Mouse (Mus musculus) hindbrain, embryonic 14.5 days (tissue): ENCODE results near the gene Prr19. TPM values are rescaled to one million over a fixed set of nuclear protein-coding genes. Genes with fewer than 3 reads are reported as not detected.

Experiments used
- ATAC-seq: fragments of 200-750 bp; cut with Nextera tagmentation; 2 replicates; pipeline ENCODE4 v1.8.0; 2017; ENCODE audit warnings: moderate number of reproducible peaks, mild to moderate bottlenecking, moderate TSS enrichment, moderate library complexity; ENCODE audit not compliant: low FRiP score
- DNase-seq: peaks from one replicate; pipeline ENCODE4 v3.0.0-alpha.2; 2015; ENCODE audit warnings: low spot score
- H3K27ac ChIP-seq: fragments of 300-500 bp; sonication (generic); 2 replicates; pipeline ENCODE4 v1.5.1; 2014; ENCODE audit warnings: mild to moderate bottlenecking, moderate library complexity
- H3K27me3 ChIP-seq: fragments of 300-500 bp; sonication (generic); 2 replicates; pipeline ENCODE4 v1.6.1; 2014; ENCODE audit warnings: mild to moderate bottlenecking, low read length, mixed read lengths; ENCODE audit not compliant: control insufficient read depth, insufficient read depth
- H3K36me3 ChIP-seq: fragments of 300-500 bp; sonication (generic); replicated peaks from 2 replicates; pipeline ENCODE4 v1.6.1; 2014; ENCODE audit not compliant: control insufficient read depth, insufficient read depth
- H3K4me1 ChIP-seq: fragments of 300-500 bp; sonication (generic); replicated peaks from 2 replicates; pipeline ENCODE4 v1.6.1; 2014; ENCODE audit warnings: antibody characterized with exemption, low read length, mixed read lengths; ENCODE audit not compliant: control insufficient read depth, insufficient read depth
- H3K4me2 ChIP-seq: fragments of 300-500 bp; sonication (generic); replicated peaks from 2 replicates; pipeline ENCODE4 v1.6.1; 2014; ENCODE audit warnings: mild to moderate bottlenecking, moderate library complexity
- H3K4me3 ChIP-seq: fragments of 300-500 bp; sonication (generic); replicated peaks from 2 replicates; pipeline ENCODE4 v1.5.1; 2014; ENCODE audit warnings: mild to moderate bottlenecking, low read length
- H3K9ac ChIP-seq: fragments of 300-500 bp; sonication (generic); 2 replicates; pipeline ENCODE4 v1.6.1; 2014
- H3K9me3 ChIP-seq: fragments of 300-500 bp; sonication (generic); 2 replicates; pipeline ENCODE4 v1.6.1; 2016; ENCODE audit warnings: low read length; ENCODE audit not compliant: control insufficient read depth
- WGBS: fragments of 180-500 bp; shearing (Covaris S2); extraction: QIAGEN DNeasy Blood & Tissue Kit; methylation state at CpG from one replicate; pipeline ENCODE4 v1.1.7; 2014; 5-methylcytosine and 5-hydroxymethylcytosine counted together
- polyA plus RNA-seq: library from polyadenylated mRNA; unstranded; fragments of >200 nt; fragmentation: Nextera tagmentation; extraction: Ambion mirVana; gene quantifications from 2 replicates; pipeline ENCODE4 v1.2.1, GENCODE M21; 2014

Prr19 gene
- polyA plus RNA-seq, 1 experiment from 2014 or later, result 4.2 TPM

- peaks cover 41% of the 10 kb centered on the region for H3K4me1 ChIP-seq
- no peak overlapping the region for H3K27ac ChIP-seq
- no peak overlapping the region for H3K4me3 ChIP-seq
- H3K27me3 ChIP-seq, result no peaks in the 10 kb centered on the region
- 59% methylated on average over 5 of the region's 5 CpGs for WGBS
- H3K4me2 ChIP-seq, result no peak overlapping the region
- H3K36me3 ChIP-seq, result peaks cover 32% of the 10 kb centered on the region
- DNase-seq (no peak), ATAC-seq (no peak)
- no peaks in the 10 kb centered on the region for H3K9me3 ChIP-seq
- H3K9ac ChIP-seq, result 0 out of 2 replicates have a peak overlapping the region, but pooled peaks have one; percentile 11
Observed at GRCm38 (mm10) chr7:25274571-25274970, 26.6 kb upstream of the Prr19 start.

DNA sequence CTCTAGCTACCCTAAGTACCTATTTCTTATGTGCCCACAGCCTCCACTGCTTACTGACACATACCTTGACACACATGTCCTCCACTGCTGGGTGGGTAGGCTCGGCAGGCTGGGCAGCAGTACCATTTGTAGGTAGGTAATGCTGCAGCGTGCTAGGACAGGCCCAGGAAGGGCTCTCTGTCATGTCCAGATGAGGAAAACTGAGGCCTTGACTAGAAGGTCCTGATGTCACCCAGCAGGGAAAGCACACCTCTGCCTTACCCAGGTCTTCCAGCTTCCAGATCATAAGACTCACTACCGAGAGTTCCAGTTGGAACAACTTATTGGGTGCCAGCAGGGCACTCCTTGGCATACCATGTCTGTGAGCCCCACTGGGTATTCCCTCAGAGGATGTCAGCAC lies 26.2 kb upstream of the Prr19 start:
- H3K4me3 ChIP-seq, result no peak overlapping the region
- peaks cover 41% of the 10 kb centered on the region for H3K4me1 ChIP-seq
- DNase-seq (no peak), ATAC-seq (no peak)
- H3K27ac ChIP-seq, result no peak overlapping the region
- peaks cover 32% of the 10 kb centered on the region for H3K36me3 ChIP-seq
- 93% methylated on average over 3 of the region's 3 CpGs for WGBS
- no peaks in the 10 kb centered on the region for H3K27me3 ChIP-seq
- no peak overlapping the region for H3K4me2 ChIP-seq
- no peaks in the 10 kb centered on the region for H3K9me3 ChIP-seq
- H3K9ac ChIP-seq, result 0 out of 2 replicates have a peak overlapping the region, but pooled peaks have one; percentile 9

GRCm38 (mm10) chr7:25275555-25276298 lies 25.5 kb upstream of the Prr19 start:
- peaks cover 46% of the 10 kb centered on the region for H3K4me1 ChIP-seq
- no peaks in the 10 kb centered on the region for H3K27me3 ChIP-seq
- DNase-seq, result no peak
- no peak overlapping the region for H3K4me3 ChIP-seq
- H3K9me3 ChIP-seq, result no peaks in the 10 kb centered on the region
- no peak overlapping the region; the same call in 1 of the 2 replicates for H3K9ac ChIP-seq
- whole genome bisulfite sequencing, result 62% methylated on average over 9 of the region's 9 CpGs
- no peak overlapping the region for H3K27ac ChIP-seq
- H3K4me2 ChIP-seq, result no peak overlapping the region
- no peak for ATAC-seq
- H3K36me3 ChIP-seq, result peaks cover 32% of the 10 kb centered on the region

DNA sequence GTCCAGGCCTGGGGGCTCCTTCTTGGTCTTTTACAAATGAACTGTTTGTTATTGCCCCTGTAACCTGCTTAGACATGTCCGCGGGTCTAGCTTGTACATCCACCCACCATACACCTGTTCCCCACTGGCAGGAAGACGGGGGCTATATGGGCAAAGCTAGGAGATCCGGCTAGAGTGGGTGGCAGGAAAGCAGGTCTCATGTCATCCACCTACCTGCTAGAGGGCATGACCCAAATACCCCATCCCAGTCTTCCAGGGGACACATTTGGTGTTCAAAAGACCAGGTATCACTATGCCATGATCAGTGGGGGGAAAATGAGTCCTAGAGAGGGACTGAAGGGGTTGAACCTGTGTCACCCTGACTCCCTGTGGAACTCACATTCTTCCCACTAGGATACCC lies 23.8 kb upstream of the Prr19 start:
- peaks cover 56% of the 10 kb centered on the region for H3K4me1 ChIP-seq
- peak overlapping the region; percentile 79 for H3K4me2 ChIP-seq
- no peak overlapping the region for H3K4me3 ChIP-seq
- ATAC-seq, result no peak
- WGBS, result 96% methylated on average over 4 of the region's 4 CpGs
- H3K36me3 ChIP-seq, result peaks cover 19% of the 10 kb centered on the region
- DNase-seq, result no peak
- no peaks in the 10 kb centered on the region for H3K9me3 ChIP-seq
- no peaks in the 10 kb centered on the region for H3K27me3 ChIP-seq
- H3K9ac ChIP-seq, result peak overlapping the region; percentile 82
- peak overlapping the region; percentile 99 for H3K27ac ChIP-seq

- DNase-seq (no peak), ATAC-seq (no peak)
- Histone ChIP-seq H3K27ac (peak overlapping the region; percentile 99), H3K9me3 (no peaks in the 10 kb centered on the region), H3K36me3 (peaks cover 14% of the 10 kb centered on the region), H3K9ac (peak overlapping the region; percentile 82), H3K27me3 (no peaks in the 10 kb centered on the region), H3K4me2 (peak overlapping the region; percentile 79), H3K4me1 (peaks cover 56% of the 10 kb centered on the region), H3K4me3 (peak overlapping the region; percentile 65)
- 20% methylated on average over 4 of the region's 4 CpGs for WGBS
Observed at GRCm38 (mm10) chr7:25277998-25278340, 23.2 kb upstream of the Prr19 start.

DNA sequence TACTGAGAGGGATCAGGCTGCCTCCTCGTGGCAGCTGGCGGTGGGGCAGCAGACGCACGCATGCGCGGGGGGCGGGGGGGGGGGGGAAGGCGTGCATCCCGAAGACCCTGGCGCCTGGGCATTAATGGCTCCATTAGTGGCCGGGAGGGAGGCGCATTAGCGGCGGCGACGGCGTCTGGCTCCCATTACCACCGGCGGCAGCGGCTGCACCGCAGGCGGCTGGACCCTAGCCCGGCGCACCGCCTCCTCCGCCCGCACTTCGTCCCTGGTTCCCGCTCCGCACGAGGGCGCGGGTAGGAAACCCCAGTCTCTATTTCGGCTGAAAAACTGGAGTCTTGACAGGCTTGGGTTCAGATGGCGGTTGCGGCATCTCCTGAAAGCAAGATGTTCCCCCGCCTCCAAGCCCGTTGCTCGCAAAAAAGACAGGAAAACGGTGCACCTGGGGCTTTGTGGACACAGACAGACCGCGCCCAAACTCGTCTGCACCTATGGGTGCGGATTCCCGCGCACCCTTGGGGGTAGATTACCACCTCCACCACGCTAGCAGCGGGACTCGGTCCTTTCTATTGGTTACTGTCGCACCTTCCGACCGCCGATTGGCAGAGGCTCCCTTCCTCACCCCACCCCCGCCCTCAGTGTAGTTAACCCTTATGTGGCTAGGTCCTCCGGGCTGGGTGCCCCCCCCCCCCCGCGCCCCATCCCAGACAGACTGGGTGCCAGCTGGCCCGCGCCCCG lies 22.7 kb upstream of the Prr19 start:
- Histone ChIP-seq H3K27ac (peak overlapping the region; percentile 99), H3K27me3 (no peaks in the 10 kb centered on the region), H3K36me3 (peaks cover 8% of the 10 kb centered on the region; the same call in 1 of the 2 replicates), H3K4me1 (peaks cover 62% of the 10 kb centered on the region), H3K9ac (peak overlapping the region; percentile 82), H3K4me3 (peak overlapping the region; percentile 65), H3K9me3 (no peaks in the 10 kb centered on the region), H3K4me2 (peak overlapping the region; percentile 79)
- 0% methylated on average over 49 of the region's 60 CpGs for WGBS
- DNase-seq (peak; percentile 83), ATAC-seq (peak; percentile 63)

- Histone ChIP-seq H3K36me3 (0 out of 2 replicates have a peak, but pooled peaks cover under 1% of the 10 kb centered on the region), H3K27ac (peak overlapping the region; percentile 99), H3K27me3 (no peaks in the 10 kb centered on the region), H3K4me2 (peak overlapping the region; percentile 79), H3K4me1 (peaks cover 64% of the 10 kb centered on the region), H3K4me3 (peak overlapping the region; percentile 65), H3K9ac (peak overlapping the region; percentile 82), H3K9me3 (no peaks in the 10 kb centered on the region)
- WGBS, result under 1% methylated on average over 41 of the region's 49 CpGs
- peak; percentile 90 for DNase-seq
- peak; percentile 64 for ATAC-seq
Observed at GRCm38 (mm10) chr7:25279076-25279860, 21.9 kb upstream of the Prr19 start.

- 0% methylated on average over 6 of the region's 6 CpGs for WGBS
- DNase-seq (peak; percentile 43), ATAC-seq (0 out of 2 replicates have a peak, but pooled peaks have one; percentile 0)
- Histone ChIP-seq H3K4me2 (peak overlapping the region; percentile 79), H3K27ac (peak overlapping the region; percentile 99), H3K9ac (peak overlapping the region; percentile 82), H3K36me3 (peaks cover 5% of the 10 kb centered on the region), H3K4me1 (peaks cover 63% of the 10 kb centered on the region), H3K27me3 (no peaks in the 10 kb centered on the region), H3K4me3 (peak overlapping the region; percentile 65), H3K9me3 (no peaks in the 10 kb centered on the region)
Observed at GRCm38 (mm10) chr7:25279861-25280791, 21.1 kb upstream of the Prr19 start.
